Mouse (Mus musculus) urinary bladder, adult 18-20 months (tissue): ENCODE data around the gene Ttc9b.
"Not testable (repeated sequence)": the region's sequence is repeated elsewhere in the genome, so short reads cannot be mapped to it uniquely, and the experiment has no call there.

ENCODE experiments used
- DNase-seq, 2 experiments: peaks; one replicate each; pipeline ENCODE4 v3.0.0; 2022; ENCODE audit warnings: low spot score in 2 of 2, mixed read lengths in 2 of 2

Gene Ttc9b

DNA sequence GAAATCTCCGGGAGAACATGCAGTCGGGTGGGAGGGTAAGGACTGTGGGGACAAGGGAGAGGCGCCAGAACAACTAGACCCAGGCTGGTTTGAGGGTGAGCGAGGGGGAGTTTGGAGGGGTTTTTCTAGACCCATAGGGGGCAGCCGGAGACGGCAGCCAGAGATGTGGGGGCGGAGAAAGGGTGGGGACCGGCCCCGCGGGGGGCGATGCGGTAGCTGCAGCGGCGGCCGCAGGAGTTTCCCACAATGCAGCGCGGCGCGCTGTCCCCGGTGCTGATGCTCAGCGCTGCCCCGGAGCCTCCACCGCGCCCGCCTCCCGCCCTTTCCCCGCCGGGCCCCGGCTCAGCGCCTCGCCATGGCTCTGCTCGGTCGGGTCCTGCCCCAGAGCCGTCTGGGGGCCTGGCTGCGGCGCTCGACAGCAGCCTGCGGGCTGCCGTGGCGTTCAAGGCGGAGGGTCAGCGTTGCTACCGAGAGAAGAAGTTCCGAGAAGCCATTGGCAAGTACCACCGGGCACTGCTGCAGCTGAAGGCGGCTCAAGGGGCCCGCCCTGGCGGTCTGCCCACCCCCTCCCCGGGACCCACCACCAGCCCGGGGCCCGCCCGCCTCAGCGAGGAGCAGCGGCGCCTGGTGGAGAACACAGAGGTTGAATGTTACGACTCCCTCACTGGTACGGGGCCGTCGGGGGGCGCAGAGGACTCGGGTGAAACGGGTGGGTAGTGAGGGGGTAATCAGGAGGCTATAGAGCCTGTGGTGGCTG is at the start of gene Ttc9b:
Ttc9b (plus strand) TSS at position 235 of the 757 bp plus-strand sequence.
- peak in 1 of 2 experiments; percentile 14 for DNase-seq

DNA sequence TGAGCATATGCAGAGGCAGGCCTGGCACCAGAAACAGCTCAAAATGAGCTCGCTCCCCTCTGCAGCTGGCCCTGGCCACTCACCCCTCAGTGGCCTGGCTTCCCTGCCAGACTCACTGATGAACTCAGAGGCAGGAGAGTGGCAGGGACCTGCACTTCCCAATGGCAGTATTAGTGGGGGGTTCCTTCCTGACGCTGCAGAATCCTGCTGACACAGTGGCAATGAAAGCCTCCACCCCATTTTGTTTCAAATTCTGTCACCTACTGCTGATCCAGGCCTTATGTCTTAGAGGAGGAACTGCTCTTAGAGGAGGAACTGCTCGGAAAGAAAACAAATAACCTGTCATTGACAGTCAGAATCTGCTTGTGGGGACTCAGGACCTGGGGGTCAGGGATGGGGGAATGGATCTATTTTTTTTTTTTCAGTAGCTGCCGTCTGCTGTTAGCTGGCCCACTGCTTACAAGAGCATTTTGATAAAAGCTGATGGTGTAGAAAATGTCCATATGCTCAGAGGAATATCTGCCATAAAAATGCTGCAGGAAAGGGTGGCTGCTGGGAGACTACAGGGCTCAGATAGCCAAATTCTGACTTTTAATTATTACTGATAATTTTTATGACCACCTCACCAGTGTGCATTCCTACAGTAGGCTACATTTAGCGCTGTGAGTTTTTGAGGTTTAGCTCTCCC is 48.9 kb upstream of the Ttc9b start:
- no peak for DNase-seq

DNA sequence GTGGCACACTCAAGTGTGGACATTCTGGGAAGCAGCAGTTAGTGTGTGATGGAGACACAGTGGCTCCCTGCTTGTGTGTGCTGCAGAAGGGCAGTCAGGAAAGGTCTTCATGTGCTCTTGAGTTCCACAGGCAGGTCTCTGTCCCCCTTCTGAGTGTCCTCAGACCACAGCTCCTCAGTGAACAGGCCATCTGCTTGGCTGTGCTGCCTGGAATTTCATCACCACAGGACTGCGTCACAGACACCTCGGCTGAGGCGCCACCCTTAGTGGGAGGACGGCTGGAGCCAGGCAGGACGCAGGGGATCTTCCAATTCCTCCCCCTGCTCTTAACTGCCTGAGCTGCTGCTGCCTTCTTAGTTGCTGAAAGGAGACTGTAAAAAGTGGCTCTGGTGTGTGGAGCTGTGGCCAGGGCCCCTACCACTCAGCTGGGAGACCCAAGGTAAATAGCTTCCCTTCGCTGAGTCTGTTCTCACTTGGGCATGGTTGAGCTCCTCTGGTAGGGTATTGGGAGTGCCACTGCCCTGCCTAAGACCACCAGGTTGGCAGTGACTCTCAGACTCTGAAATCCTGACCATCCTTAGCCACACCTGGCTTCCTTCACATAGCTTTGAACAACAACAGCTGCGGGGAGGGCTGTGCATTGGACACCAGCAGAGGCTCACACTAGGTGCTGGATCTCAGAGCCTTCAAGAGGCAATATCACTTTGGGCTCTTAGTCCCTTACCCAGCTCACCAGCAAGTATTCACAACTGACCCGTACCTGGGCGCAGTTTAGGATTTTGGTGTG is 48.0 kb upstream of the Ttc9b start:
- DNase-seq = peak in 1 of 2 experiments; percentile 64

DNA sequence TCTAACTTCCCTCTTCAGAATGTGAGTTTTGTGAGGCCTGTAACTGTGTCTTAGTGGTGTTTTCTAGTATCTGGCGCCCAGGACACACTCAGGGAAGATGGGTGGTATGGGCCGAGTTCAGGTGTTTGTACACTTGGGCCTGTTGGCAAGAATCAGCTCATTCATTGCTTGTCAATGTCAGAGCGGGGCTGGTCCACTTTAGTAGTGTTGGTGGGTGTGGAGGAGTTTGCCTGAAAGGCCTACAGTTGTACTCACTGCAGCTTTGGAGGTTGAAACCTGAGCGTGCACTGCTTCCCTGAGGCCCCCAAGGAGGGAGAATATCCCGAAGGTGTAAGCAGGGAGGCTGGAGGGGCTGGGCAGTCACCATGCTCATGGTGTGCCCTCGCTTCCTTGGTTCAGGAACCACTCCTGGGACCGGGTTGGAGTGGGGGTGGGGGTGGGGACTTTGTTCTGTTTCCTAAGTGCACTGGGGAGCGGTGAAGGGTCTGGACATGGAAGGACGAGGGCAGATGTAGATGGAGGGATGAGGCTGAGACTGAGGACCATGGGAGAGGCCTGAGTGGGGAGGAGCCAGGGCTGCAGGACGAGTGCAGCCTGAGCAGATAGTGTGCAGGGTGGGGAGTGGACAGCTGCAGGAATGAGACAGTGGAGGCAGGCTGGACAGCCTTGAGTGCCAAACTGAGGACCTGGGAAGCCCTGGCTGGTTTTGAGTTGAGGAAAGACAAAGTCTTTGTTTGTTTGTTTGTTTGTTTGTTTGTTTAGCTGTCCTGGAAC is 47.0 kb upstream of the Ttc9b start:
- DNase-seq = no peak

DNA sequence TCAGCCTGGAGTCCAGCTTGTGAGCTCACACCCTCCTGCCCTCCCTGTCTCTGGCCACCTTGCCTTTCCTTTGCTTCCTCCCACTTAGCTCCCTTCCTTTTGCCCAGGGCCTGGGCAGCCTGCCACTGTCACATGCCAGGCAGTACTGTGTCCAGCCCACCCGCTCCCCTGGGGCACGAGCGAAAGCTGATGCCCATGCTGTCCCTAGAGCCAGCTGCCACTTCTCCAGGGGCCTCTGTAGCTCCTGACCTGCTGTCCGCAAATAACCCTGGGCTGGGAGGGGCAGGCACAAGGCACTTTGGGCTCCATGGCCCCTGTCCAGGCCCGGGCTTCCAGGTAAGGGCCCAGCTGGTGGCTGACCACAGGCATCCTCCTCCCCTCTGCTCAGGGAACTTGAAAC is 46.1 kb upstream of the Ttc9b start:
- DNase-seq = no peak

DNA sequence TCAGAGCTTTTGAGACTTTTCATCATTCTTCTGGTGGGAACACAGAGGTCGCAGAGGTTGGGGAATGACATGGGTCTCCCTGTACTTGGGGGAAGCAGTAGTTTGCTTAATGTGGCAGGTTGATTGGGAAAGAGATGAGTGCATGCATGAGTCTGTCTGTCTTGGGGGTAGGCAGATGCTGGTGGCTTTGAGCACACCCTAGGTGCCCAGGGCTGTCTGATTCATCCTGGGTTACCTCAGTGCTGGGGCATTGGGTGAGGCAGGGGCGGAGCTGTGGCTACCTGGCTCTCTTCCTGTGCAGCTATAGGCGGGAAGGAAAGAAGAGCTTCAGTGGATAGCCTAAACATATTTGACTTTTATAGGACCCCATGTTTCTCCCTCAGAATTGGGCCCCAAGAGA is 45.6 kb upstream of the Ttc9b start:
- no peak for DNase-seq

DNA sequence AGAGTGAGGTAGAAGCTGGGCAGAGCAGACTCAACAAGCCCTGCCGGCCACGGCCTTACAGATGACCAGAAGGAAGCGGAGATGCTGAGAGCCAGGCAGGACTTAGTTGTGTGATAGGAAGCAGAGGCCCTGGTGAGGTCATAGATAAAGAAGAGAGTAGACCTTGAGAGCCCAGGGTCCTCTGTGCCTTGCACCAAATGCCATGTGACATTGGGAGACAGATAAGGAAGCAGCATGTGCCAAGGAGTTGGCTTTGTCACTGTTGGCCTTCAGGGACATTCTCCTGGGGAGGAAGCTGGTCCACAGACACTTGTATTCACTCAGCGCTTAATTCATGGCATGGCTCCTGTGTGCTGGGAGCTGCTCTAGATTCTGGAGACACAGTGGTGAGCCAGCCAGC is 44.4 kb upstream of the Ttc9b start:
- no peak for DNase-seq

DNA sequence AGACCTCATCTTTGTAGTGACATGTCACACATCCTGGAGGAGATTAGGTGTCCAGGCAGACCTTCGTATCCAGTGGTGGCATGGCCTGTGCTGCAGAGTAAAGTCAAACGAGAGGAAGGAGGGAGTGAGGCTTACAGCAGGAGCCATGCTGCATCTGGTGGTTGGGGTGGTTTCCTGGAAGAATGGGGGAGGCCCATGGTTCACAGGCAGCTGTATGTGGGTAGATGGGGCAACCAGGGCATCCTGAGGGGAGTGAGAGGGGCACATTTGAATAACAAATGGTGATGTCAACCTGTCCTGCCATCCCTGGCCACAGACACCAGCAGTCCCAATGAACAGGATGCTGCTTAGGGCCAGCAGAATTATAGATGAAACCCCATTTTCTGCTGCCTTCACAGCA is 44.0 kb upstream of the Ttc9b start:
- DNase-seq = no peak

DNA sequence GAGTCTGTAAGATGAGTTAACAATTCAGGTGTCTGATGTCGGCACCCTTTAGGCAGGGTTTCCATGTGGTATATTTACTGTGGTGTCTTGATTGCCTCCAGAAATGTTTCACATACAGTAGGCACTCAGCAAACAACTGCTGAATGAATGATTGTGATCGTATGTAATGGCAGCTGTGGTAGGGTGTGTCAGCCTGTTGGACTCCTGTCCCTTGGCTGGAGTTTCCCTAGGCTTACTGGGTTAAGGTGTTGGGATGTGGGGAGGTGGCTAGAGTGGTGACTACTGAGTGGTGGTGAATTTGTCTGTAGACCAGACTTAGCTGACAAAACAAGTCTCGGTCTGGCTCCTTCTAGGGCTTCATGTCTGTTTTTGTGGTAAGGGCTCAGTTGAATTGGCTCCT is 43.3 kb upstream of the Ttc9b start:
- DNase-seq = no peak

DNA sequence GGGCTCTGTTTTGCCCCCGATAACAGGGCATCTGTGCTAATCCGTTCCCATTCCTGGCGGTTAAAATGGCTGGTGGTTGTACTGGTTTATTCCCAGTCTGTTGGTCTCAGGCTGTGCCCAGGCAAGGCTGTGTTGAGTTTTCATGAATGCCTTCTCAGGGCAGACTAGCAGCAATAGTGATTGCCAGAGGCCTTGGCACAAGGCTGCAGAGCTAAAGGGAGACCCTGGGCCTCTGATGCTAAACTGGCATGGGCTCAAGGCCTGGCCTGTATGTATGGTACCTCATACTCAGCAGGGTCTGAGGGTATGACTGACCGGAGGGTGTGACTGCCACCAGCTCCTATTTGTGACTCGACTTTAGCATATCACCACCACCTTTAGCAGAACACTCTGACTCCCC is 42.8 kb upstream of the Ttc9b start:
- DNase-seq = no peak

DNA sequence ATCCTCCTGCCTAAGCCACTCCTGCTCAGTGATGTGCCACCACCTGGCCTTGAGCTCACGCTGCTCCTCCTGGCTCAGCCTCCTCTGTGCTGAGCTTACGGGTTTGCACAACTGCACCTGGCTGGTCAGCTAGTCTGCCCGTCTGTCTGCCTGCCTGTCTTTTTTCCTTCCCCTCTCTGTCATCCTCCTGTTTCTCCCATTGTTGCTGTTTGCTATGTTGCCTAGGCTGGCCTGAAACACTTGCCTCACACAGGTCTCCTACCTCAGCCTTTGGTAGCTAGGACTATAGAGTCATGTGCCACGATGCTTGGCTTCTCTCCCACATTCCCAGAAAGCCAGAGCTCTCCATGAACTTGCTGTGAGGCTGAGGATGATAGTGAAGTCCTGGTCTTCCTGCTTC is 40.8 kb upstream of the Ttc9b start:
- DNase-seq = no peak

DNA sequence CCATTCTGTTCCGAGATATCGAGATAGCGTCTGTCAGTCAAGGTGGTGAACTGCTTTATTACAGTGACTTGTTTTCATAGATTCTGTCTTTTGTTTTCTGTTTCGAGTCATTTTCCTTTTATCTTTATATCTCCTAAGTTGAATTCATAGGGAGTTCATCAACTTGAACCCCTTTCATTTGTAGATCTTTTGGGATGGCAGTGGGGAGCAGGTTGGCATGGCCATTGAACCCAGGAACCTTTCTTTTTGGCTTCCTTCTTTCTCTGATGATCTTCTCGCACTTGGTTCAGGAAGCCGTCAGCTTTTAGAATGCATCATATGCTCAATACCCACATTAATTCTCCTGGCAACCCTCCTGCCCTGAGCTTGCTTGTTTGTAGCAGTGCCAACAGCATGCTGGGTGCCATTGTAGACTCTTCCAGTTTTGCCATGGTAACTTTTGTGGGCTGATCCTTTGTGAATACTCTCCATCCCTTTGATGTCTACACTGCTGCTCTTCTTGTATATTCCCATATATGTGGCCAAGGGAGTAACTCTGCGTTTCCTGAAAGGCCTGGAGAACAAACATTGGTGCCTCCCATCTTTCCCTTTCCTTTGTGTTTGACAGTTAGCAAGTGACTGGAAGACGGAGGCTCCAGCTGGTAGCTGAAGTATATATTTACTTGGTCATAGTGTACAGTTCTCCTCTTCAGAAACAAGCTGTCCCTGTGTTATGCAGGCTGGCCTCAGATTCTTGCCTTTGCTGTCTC is 39.8 kb upstream of the Ttc9b start:
- DNase-seq = no peak

DNA sequence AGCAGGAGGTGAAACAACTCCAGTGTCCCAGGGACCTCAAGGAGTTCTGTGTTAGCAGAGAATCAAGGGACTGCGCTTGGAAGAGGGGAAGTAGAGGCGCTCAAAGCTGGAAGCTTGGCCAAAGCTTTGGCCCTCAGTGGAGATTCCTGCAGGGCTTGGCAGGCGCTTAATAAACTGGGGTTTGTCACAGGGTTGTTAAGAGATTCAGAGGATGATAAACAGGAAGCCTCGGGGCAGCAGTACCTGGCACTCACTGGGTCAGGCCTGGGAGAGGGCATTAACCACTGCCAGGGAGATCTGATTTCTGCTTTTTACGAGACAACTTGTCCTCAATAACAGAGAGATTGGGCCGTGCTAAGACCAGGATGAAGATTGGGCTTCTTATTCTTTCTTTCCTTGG is 32.7 kb upstream of the Ttc9b start:
- DNase-seq = no peak

DNA sequence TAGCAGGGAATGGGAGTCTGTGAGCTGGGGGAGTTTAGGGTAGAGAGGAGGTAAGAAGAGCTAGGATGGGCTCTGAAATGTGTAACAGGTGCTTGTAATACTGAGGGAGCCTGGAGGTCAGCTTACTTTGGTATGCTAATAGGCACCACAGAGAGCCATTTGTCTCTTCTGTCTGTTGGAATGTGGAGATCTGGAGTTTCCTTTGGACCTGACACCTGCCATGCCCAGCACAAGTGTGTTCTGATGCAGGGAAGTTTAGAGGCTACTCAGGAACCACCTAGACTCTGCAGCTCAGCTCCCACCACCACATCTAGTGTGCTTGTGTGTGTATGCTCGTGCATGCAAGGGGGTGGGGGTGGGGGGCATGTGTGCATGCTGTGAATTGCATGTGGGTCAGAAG is 31.5 kb upstream of the Ttc9b start:
- no peak for DNase-seq

DNA sequence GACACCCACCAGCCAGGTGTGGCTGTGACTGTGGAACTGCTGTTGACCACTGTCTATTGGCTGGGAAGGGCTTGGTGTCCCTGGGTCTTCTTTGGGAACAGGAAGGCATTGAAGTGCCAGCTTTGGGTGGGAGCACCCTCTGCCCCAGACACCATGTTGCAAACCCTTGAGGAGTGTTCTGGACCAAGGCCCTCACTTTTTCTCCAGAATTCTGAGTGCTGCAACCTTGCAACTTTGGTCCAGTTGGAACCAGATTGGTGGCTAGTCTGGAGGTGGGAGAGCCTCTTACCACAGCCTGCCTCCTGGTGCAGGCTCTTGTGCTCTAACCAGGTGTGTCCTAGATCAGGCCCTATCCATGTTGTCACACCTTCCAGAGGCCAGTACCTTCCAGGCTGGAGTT is 28.7 kb upstream of the Ttc9b start:
- no peak for DNase-seq

DNA sequence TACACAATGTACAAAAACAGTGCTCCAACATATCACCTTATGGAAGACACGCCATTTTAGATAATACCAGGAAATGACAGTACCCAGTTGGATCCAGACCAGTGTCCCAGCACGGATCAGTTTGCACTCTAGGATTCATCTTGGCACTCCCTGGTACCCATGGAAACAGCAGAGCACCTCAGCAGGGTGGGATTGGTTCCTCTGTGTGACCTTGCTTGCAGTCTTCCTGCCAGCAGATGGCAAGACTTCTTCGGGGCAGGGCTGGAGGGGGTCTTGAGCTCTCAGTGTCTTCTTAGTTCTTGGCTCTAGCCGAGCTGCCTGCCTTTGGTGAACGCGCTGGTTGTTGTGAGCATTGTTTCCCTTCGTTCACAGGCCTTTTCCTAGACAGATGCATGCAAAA is 26.0 kb upstream of the Ttc9b start:
- DNase-seq = no peak

DNA sequence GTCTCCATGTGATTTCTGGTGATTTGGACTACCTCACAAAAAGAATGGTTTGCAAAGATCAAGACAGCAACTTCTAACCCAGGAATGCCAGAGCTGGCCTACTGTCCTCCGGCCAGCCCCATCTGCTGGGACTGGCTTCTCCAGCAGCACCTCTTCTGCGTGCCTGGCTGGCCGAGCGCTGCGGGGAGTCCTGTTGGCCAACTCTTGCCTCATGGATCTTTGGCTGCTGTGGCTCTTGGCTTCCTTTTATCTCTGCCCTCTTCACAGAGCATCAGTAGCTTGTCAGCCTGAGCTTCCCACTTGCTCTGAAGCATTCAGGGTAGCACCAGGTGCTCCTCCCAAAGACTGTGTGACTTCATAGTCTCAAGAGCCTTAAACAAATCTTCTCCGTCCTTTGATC is 25.5 kb upstream of the Ttc9b start:
- no peak for DNase-seq

DNA sequence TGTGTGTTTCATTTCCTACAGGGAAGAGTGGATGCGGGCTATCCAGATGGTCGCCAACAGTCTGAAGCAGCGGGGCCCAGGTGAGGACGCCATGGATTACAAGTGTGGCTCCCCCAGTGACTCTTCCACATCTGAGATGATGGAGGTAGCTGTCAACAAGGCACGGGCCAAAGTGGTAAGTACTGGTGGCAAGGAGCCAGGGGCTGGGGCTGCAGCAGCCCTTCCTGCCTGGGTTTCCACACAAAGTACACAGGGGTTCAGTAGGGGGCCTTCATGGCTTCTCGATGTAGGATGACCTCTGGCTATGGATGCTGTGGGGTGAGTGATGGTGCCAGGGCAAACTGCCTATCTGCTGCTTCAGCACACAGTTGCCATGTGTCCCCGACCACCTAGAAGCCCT is 24.9 kb upstream of the Ttc9b start:
- DNase-seq = not testable (repeated sequence)

DNA sequence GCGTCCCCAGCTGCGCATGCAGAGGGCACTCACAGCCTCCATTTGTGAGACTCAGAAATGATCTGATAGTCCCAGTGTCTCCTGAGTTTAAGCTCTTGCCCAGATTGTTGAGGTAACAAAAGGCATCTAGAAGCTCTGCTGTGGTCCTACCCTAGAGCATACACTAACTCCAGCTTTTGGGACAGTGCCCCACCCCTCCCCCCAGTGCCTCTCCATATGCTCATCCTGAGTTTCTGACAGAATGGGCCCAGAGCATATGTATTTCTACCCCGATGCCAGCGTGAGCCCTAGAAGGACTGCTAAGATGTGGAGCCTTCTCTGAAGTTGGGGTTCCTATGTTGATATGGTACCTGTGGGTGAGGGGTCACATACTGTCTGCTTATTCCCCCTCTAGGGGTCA is 22.3 kb upstream of the Ttc9b start:
- DNase-seq = no peak

DNA sequence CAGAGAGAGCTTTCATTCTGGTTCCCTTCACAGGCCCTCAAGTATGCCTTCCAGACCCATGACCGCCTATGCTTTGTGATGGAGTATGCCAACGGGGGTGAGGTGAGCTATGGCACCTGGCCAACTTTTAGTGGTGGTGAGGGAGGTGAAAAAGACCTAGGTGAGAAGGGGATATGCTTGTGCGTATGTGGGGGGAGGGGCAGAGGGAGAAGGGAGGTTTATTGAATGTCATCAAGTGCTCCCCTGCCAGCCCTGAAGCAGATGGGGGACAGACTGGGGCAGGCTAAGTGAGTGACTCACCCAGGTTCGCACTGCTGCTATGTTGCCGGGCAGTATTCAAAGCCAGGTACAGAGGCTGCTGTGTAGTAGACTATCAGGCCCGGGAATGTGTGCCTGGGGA is 20.5 kb upstream of the Ttc9b start:
- DNase-seq = no peak

DNA sequence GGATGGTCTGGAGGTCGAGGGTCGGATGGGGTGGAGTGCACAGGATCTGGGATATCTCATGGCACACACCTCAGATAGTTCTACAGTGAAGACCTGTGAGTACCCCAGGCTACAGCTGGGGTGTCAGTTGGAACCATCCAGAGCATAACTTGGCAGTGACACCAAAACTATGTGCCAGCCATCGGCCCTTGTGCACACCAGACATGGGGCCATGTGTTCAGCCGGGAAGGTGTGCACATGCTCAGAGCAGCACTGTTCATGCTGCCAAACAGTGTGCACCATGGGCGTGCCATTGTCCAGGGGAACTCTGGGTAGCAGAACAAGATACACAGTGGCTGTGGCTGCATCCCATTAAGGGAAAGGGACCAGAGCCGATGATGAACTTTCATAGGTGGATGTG is 19.0 kb upstream of the Ttc9b start:
- DNase-seq = no peak
